Mouse (Mus musculus) embryonic facial prominence, embryonic 13.5 days (tissue): ENCODE results near the gene Adam6a. TPM values are rescaled to one million over a fixed set of nuclear protein-coding genes. Genes with fewer than 3 reads are reported as not detected.
"Not testable (repeated sequence)": the region's sequence is repeated elsewhere in the genome, so short reads cannot be mapped to it uniquely, and the experiment has no call there.

Experiments
- ATAC-seq: fragments of 200-750 bp; cut with Nextera tagmentation; 2 replicates; pipeline ENCODE4 v1.8.0; 2017; ENCODE audit warnings: low read depth; ENCODE audit not compliant: insufficient number of reproducible peaks, insufficient read depth, low FRiP score, low TSS enrichment
- H3K27ac ChIP-seq: fragments of 300-500 bp; sonication (generic); 2 replicates; pipeline ENCODE4 v1.5.1; 2015; ENCODE audit warnings: moderate library complexity, mild to moderate bottlenecking, inconsistent platforms
- H3K27me3 ChIP-seq: fragments of 300-500 bp; sonication (generic); 2 replicates; pipeline ENCODE4 v1.6.1; 2015; ENCODE audit warnings: mild to moderate bottlenecking, inconsistent platforms
- H3K36me3 ChIP-seq: fragments of 300-500 bp; sonication (generic); 2 replicates; pipeline ENCODE4 v1.6.1; 2015; ENCODE audit warnings: mild to moderate bottlenecking, inconsistent platforms
- H3K4me1 ChIP-seq: fragments of 300-500 bp; sonication (generic); 2 replicates; pipeline ENCODE4 v1.6.1; 2015; ENCODE audit warnings: inconsistent platforms
- H3K4me2 ChIP-seq: fragments of 300-500 bp; sonication (generic); 2 replicates; pipeline ENCODE4 v1.6.1; 2015; ENCODE audit warnings: moderate library complexity, mild to moderate bottlenecking, inconsistent platforms
- H3K4me3 ChIP-seq: fragments of 300-500 bp; sonication (generic); 2 replicates; pipeline ENCODE4 v1.5.1; 2015; ENCODE audit warnings: mild to moderate bottlenecking, inconsistent platforms
- H3K9ac ChIP-seq: fragments of 300-500 bp; sonication (generic); 2 replicates; pipeline ENCODE4 v1.6.1; 2015; ENCODE audit warnings: mild to moderate bottlenecking, inconsistent platforms
- H3K9me3 ChIP-seq: fragments of 300-500 bp; sonication (generic); 2 replicates; pipeline ENCODE4 v1.6.1; 2016; ENCODE audit warnings: inconsistent platforms
- WGBS: fragments of 180-500 bp; shearing (Covaris S2); methylation state at CpG from one replicate; pipeline ENCODE4 v1.1.7; 2015; ENCODE audit warnings: mixed read lengths; 5-methylcytosine and 5-hydroxymethylcytosine counted together
- polyA plus RNA-seq: library from polyadenylated mRNA; unstranded; fragments of >200 nt; fragmentation: Nextera tagmentation; extraction: Ambion mirVana; gene quantifications from 2 replicates; pipeline ENCODE4 v1.2.1, GENCODE M21; 2015

Gene Adam6a
- polyA plus RNA-seq = not detected in 2 replicates

DNA sequence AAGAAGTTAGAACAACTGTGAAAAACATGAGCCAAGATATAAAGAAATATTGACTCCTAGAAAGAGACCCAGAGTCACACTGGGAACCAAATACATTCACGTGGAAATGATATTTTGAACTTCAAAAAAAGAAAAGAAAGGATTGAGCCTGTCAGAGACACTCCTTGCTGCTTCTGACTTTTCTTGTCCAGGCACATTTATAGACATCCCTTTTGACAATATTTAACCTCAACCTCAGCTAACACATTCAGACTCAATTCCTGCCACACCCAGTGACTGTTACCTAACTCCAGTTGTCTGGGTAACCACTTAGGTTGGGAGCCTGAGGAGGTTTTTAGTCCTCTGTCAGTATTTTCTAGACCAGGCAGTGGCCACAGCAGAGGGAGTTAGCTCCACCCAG lies at the start of gene Adam6a:
TSS of gene Adam6a (plus strand) at position 301 of the 400 bp plus-strand sequence.
- H3K4me2 ChIP-seq = not testable (repeated sequence)
- WGBS = 73% methylated on average over 1 of the region's 1 CpGs

GRCm38 (mm10) chr12:113525901-113526300 lies 17.8 kb upstream of the Adam6a start:
- H3K4me1 ChIP-seq = no peaks in the 10 kb centered on the region
- no peaks in the 10 kb centered on the region for H3K27me3 ChIP-seq
- no peak overlapping the region for H3K4me3 ChIP-seq
- peaks cover 16% of the 10 kb centered on the region; the same call in 1 of the 2 replicates for H3K9me3 ChIP-seq
- ATAC-seq = no peak
- H3K9ac ChIP-seq = no peak overlapping the region
- 65% methylated on average over 2 of the region's 2 CpGs for WGBS
- H3K4me2 ChIP-seq = no peak overlapping the region
- H3K36me3 ChIP-seq = no peaks in the 10 kb centered on the region
- H3K27ac ChIP-seq = no peak overlapping the region

More for the DNA sequence above, at the start of gene Adam6a:
- H3K27me3 ChIP-seq, H3K9me3 ChIP-seq, H3K27ac ChIP-seq, H3K4me3 ChIP-seq, H3K9ac ChIP-seq, ATAC-seq, H3K36me3 ChIP-seq, H3K4me1 ChIP-seq: not testable (repeated sequence)

DNA sequence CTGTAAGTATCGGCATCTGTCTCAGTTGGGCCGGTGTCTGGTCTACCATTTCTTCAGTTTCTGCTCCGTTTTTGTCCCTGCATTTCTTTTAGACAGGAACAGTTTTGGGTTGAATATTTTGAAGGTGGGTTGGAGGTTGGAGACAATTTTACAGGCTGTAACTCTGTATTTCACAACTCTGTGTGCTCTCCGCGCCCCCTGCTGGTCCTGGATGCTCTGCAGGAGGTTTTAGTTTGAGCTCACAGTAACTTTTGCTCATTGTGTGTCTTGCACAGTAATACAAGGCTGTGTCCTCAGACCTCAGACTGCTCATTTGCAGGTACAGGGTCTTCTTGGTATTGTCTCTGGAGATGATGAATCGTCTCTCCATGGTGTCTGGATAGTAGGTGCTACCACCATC lies 34.5 kb downstream of the Adam6a start:
- Histone ChIP-seq H3K9ac (no peak overlapping the region), H3K4me1 (no peaks in the 10 kb centered on the region), H3K4me2 (no peak overlapping the region), H3K36me3 (no peaks in the 10 kb centered on the region), H3K9me3 (peaks cover 9% of the 10 kb centered on the region; the same call in 1 of the 2 replicates), H3K4me3 (no peak overlapping the region), H3K27ac (no peak overlapping the region), H3K27me3 (no peaks in the 10 kb centered on the region)
- ATAC-seq = no peak
- 57% methylated on average over 6 of the region's 6 CpGs for WGBS

DNA sequence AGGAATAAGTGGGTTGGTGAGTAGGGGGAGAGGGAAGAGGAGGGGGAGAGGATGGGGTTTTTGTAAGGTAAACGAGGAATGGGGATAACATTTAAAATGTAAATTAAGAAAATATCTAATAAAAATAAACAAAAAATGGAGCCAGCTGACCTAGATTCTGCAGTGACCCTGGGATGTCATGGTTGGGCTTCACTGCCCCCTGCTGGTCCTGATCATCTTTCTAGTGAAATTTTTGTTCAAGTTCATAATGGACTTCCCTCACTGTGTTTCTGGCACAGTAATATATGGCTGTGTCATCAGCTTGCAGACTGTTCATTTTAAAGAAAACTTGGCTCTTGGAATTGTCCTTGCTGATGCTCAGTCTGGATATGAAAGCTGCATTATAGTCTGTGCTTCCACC lies 44.3 kb downstream of the Adam6a start:
- no peak overlapping the region for H3K4me3 ChIP-seq

More for the DNA sequence above, 44.3 kb downstream of the Adam6a start:
- no peaks in the 10 kb centered on the region for H3K36me3 ChIP-seq
- no peak overlapping the region for H3K4me2 ChIP-seq
- H3K27me3 ChIP-seq = no peaks in the 10 kb centered on the region
- H3K9me3 ChIP-seq = peaks cover 1% of the 10 kb centered on the region; the same call in 1 of the 2 replicates
- no peak for ATAC-seq
- H3K9ac ChIP-seq = no peak overlapping the region
- no peak overlapping the region for H3K27ac ChIP-seq
- WGBS = 68% methylated on average over 1 of the region's 1 CpGs
- no peaks in the 10 kb centered on the region for H3K4me1 ChIP-seq

Other genes with a start within 250 kb of the Adam6a start
- gene Adam6b, start 54.4 kb upstream of the Adam6a start, polyA plus RNA-seq = not detected in 2 replicates